Mouse (Mus musculus): ENCODE data around the gene Itih1. TPM values are rescaled to one million over a fixed set of nuclear protein-coding genes. Genes with fewer than 3 reads are reported as not detected.

The Itih1 gene
- total RNA-seq, 1 experiment from 2014 or later = not detected

DNA sequence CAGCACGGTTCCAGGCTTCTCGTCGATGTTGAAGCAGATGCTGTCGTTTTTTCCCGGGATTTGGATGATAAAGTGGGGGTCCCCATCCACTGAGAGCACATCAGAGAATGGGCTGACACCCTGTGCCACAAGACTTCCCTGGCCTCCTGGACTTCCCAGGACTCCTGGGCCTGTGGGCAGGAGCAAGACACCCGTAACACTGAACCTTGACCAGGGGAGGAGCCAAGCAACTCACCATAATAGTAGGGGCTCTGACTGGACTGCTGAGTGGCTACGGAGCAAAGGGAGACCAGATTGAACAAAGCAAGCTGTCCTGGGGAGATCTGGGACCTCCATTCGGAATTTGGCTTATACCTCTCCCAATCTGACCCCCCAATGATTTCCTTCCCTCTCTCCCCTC, 30.4 kb downstream of the Itih1 start:
- ATAC-seq (replicated peaks in 1 of 2; ENCODE audit: insufficient read depth in 1 of 2, low FRiP score in 2 of 2, low TSS enrichment in 1 of 2, low read depth in 1 of 2, poor library complexity in 2 of 2, severe bottlenecking in 2 of 2) = no peak

DNA sequence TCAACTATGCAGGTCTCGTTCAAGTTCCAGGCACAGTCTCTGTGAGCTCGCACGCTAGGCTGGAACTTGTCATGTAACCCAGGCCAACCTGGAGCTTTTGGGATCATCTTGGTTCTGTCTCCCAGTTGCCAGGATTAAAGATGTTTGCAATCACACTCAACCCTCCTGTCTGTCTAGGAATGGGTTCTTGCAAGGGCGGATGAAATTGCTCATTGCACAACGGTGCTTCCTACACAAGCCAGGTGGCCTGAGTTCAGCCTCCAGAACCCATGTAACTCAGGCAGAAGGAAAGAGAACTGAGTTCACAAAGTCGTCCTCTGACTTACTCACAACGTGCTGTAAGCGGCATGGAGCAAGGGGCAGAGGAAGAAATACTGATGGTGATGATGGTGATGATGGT, 31.9 kb downstream of the Itih1 start:
- ATAC-seq (replicated peaks in 1 of 2; ENCODE audit: insufficient read depth in 1 of 2, low FRiP score in 2 of 2, low TSS enrichment in 1 of 2, low read depth in 1 of 2, poor library complexity in 2 of 2, severe bottlenecking in 2 of 2) = no peak

DNA sequence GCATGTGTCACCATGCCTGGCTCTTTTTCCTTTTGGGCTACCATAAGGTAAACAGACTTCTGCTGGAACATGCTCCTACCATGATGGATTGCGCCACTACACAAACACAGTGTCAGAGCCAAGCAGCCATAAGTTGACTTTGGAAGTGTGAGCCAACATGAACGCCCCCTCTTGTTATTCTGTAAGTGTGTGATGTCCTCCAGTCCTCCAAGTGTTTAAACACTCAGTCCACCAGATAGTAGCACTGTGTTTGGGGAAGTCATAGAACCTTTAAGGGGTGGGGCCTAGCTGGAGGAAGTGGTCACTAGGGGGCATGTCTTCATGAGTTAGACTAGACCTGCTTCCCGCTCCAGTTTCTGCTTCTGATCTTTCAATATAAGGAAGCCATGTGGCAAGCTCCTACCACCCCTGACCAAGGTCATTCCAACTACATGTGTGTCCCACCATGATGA, 35.2 kb downstream of the Itih1 start:
- peak; percentile 76 to 83; a peak in 3 of 4 replicates for ATAC-seq (replicated peaks in 1 of 2; ENCODE audit: insufficient read depth in 1 of 2, low FRiP score in 2 of 2, low TSS enrichment in 1 of 2, low read depth in 1 of 2, poor library complexity in 2 of 2, severe bottlenecking in 2 of 2)

DNA sequence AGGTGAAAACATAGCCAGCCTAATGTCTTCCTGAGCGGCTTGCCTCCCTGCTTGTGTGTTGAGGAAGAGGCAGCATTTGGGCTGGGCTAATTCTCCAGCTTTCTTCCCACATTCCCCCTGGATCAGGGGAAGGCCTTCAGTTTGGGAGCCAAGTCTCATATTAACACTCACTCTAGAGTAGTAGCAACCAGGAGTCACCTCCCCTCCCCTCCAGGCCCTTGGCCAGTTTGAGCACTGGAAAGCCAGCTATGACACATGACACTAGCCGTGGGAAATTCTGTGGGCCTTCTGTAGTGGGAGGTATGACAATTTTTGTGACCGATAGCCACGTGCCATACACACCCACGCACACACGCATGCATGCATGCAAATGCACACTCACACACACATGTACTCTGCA, 37.1 kb downstream of the Itih1 start:
- ATAC-seq (replicated peaks in 1 of 2; ENCODE audit: insufficient read depth in 1 of 2, low FRiP score in 2 of 2, low TSS enrichment in 1 of 2, low read depth in 1 of 2, poor library complexity in 2 of 2, severe bottlenecking in 2 of 2) = no peak

DNA sequence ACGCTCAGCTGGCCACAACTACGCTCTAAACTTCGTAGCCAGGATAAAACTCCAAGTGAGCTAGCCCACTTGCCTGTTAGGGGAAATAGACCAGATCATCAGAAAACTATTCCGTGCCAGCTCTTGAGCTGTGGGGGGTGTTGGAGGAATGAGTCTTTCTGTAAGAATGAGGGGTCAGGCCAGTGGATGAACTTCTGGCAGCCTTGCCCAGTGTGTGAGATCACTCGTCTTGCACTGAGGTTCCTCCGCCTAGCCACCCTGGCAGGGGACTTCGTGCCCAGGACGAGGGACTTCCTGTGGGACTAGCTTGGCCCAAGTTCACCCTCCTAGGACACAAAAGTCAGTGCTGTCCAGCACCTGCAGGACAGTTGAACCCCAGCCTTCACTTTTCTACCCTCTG, 38.8 kb downstream of the Itih1 start:
- no peak for ATAC-seq (replicated peaks in 1 of 2; ENCODE audit: insufficient read depth in 1 of 2, low FRiP score in 2 of 2, low TSS enrichment in 1 of 2, low read depth in 1 of 2, poor library complexity in 2 of 2, severe bottlenecking in 2 of 2)

DNA sequence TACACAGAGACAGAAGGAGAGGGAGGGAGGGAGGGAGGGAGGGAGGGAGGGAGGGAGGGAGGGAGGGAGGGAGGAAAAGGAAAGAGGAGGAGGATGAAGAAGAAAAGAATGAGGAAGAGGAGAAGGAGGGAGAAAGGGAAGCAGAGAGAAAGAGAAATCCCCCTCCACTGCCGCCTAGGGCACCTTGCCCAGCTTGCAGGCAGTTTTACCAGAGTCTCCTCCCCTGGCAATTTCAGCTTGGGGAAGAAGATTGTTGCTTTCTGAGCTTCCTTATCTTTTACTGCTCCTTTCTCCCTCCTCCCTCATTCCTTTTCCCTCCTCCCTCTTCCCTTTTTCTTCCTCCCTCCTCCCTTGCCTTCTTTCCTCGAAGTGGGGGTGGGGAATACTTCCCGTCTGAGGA, 40.1 kb downstream of the Itih1 start:
- ATAC-seq (replicated peaks in 1 of 2; ENCODE audit: insufficient read depth in 1 of 2, low FRiP score in 2 of 2, low TSS enrichment in 1 of 2, low read depth in 1 of 2, poor library complexity in 2 of 2, severe bottlenecking in 2 of 2) = no peak

DNA sequence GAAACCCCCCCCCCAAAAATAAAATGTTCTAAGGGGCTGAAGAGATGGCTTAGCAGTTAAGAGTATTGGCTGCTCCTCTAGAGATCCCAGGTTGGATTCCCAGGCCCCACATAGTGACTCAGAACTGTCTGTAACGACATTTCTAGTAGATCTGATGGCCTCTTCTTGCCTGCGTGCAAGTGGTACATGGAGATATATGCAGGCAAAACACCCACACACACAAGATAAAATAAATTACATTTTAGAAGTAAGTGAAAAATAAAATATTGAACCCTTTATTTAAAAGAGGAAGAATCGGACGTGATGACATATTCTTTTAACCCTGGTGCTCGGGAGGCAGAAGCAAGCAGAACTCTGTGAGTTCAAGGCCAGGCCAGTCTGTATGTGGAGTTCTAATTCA, 40.5 kb downstream of the Itih1 start:
- no peak for ATAC-seq (replicated peaks in 1 of 2; ENCODE audit: insufficient read depth in 1 of 2, low FRiP score in 2 of 2, low TSS enrichment in 1 of 2, low read depth in 1 of 2, poor library complexity in 2 of 2, severe bottlenecking in 2 of 2)

DNA sequence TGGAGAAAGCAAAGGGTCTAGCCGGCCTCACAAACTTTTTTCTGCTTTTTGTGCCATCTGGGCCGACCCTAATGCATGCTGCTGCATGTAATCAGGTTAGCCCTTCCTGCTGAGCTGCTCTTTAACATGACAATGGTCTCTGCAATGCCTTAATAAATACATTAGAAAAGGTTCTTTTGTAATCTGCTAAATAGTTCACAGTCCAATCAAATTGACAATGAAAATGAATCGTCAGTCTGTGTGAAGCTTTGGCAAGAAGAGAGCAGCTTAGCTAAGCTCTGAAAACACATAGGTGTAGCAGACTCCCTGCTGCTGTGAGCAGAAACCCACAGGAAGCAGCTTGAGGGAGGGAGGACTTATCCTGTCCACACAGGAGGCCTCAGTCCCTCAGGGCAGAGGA, 43.1 kb downstream of the Itih1 start:
- no peak for ATAC-seq (replicated peaks in 1 of 2; ENCODE audit: insufficient read depth in 1 of 2, low FRiP score in 2 of 2, low TSS enrichment in 1 of 2, low read depth in 1 of 2, poor library complexity in 2 of 2, severe bottlenecking in 2 of 2)

DNA sequence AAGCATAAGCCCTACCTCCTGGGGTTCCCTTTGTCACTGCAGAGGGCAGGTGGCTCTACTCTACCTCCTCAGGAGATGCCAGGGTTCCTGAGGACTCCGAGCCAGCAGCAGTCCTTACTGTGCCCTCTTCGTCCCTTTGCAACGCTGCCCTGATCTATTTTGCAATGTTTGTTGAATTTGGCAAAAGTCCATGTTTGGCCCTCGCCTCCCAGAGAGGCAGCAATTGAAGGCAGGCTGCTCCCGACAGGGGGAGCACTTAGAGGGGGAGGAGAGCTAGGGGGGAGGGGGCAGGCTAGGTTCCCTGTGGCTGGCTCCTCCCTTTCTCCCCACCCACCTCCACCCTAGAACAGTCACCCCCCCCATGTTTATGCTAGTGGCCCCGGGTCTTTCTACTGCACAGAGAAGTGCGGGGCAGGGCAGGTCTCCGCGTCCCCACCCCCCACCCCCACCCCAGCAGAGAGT, 54.8 kb downstream of the Itih1 start:
- 0 out of 4 replicates have a peak, but pooled peaks have one; percentile 11 to 42 for ATAC-seq (replicated peaks in 1 of 2; ENCODE audit: insufficient read depth in 1 of 2, low FRiP score in 2 of 2, low TSS enrichment in 1 of 2, low read depth in 1 of 2, poor library complexity in 2 of 2, severe bottlenecking in 2 of 2)

DNA sequence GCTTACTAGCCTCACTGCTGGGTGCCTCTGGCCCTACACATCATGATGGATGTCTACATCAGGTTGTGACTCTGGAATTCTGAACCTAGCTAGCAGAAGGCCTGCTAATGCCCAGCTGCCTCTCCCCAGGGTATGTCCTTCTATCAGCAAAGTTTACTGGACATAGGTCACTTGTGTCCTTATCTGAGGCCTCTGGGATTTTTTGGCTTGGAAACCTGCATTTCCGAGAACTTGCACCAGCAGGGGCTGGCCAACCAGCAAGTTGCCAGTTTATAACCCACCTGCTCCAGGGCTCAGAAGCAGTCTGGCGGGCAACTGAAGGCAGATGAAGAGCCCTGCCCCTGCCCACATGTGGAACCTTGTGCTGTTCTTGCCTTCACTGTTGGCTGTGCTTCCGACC, 56.9 kb downstream of the Itih1 start, which contains the start of gene Itih4:
Gene Itih4 (plus strand): TSS at position 273 of the 400 bp plus-strand sequence.
- ATAC-seq (replicated peaks in 1 of 2; ENCODE audit: insufficient read depth in 1 of 2, low FRiP score in 2 of 2, low TSS enrichment in 1 of 2, low read depth in 1 of 2, poor library complexity in 2 of 2, severe bottlenecking in 2 of 2) = no peak

DNA sequence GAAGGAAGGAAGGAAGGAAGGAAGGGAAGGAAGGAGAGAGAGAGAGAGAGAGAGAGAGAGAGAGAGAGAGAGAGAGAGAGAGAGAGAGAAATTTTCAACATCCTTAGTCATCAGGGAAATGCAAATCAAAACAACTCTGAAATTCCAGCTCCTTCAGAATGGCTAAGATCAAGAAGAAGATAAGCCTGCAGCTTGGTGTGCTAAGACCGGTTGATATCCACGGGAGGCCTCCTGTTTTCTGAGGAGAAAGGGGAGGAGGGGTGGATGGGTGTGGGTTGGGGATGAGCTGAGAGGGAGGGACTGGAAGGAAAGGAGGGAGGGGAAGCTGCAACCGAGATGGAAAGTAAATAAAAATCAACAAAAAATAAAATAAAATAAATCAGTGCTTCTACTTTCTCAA, 57.8 kb downstream of the Itih1 start:
- ATAC-seq (replicated peaks in 1 of 2; ENCODE audit: insufficient read depth in 1 of 2, low FRiP score in 2 of 2, low TSS enrichment in 1 of 2, low read depth in 1 of 2, poor library complexity in 2 of 2, severe bottlenecking in 2 of 2) = no peak

DNA sequence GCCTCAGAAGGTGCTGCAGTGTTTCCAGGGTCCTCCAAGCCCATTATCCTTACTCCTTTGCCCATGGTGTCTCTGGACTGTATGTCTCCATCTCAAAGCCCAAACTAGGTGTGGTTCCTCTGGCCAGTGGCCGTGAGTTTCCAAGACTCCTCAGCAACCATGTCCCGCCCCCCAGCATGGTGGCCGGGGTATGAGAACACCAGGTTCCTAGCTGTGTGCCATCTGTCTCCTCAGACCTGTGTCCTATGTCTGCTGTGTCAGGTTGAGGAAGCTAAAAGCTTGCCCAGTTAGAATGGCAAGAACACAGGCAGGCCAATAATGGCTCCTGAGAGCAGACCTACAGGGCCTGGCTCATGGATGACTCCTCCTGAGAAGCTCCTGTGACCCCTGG, 61.4 kb downstream of the Itih1 start:
- ATAC-seq (replicated peaks in 1 of 2; ENCODE audit: insufficient read depth in 1 of 2, low FRiP score in 2 of 2, low TSS enrichment in 1 of 2, low read depth in 1 of 2, poor library complexity in 2 of 2, severe bottlenecking in 2 of 2) = 0 out of 4 replicates have a peak, but pooled peaks of 1 of the 2 experiments have one; percentile 15

DNA sequence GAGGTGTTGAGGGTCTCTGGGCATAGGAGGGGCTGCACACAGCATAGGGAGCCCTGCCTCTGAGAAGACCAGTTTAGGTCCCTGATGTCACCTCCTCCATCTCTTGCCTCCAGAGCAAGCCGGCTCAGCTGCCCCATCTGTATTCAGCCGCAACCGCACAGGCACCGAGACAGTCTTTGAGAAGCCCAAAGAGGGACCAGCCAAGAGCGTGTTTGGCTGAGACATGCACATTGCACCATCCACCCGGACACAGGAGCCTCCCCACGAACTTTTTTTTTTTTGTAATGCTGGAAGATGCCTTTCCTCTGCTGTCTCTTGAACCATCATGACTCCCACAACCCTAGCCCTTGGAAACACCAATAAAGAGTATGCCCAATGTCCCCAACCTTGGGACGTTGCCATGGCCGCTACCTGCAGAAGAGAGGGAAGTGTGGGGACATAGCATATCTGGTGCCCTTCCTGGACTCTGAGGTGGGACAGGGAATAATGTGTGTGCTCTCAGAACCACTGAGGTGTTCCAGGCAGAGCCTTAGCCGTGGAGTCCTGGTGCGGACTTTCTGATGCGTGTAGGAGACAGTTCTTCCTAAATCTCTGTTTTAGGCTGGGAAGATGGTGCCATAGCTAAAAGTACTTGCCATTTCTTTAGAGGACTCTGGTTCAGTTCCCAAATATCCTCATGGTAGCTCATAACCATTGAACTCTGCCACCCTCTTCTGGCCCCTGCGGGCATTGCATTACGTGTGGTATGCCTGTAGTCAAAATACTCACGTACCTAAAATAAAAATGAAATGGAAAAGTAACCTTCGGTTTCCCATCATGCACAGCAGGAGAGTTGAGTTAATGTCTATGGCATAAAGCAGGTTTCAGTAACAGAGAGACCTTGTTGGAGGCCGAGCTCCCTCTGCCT, 62.0 kb downstream of the Itih1 start:
- ATAC-seq (replicated peaks in 1 of 2; ENCODE audit: insufficient read depth in 1 of 2, low FRiP score in 2 of 2, low TSS enrichment in 1 of 2, low read depth in 1 of 2, poor library complexity in 2 of 2, severe bottlenecking in 2 of 2) = peak; percentile 71 to 75

DNA sequence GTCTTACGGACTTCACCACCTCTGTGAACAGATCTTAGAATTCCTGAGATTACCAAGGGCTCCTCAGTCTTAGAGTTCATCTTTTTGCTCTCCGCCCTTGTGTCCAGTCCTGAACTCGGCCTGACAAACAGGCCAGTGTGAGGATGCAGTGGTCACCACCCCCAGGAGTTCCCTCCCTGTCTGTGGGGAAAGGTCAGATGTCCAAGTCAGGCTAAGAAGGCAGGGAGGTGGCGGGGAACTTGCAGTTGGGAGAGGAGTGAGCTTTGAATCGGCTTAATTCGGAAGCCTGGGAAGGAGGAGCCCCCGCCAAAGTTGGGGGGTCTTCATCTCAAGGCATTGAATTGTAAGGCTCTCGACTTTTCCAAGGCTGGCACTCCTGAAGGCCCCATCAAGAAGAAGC, 62.8 kb downstream of the Itih1 start:
- no peak for ATAC-seq (replicated peaks in 1 of 2; ENCODE audit: insufficient read depth in 1 of 2, low FRiP score in 2 of 2, low TSS enrichment in 1 of 2, low read depth in 1 of 2, poor library complexity in 2 of 2, severe bottlenecking in 2 of 2)

DNA sequence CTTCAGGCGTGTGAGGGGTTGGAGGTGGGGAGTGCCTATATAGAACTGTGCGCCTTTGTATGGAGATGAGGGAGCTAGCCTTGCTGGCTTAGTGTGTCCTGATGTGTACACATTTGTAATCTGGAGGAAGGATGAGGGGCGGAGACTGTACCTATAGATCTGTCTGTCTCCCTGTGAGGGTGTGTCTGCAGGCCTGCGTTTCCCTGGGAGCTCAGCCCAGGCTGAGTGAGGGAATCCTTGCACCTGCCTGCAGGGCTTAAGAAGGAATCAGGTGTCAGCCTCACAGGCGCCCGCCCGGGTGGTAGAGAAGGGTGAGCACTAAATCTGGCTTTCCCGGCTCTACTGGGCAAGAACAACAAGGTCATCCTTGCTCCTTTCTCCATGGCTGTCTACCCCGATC, 63.3 kb downstream of the Itih1 start:
- ATAC-seq (replicated peaks in 1 of 2; ENCODE audit: insufficient read depth in 1 of 2, low FRiP score in 2 of 2, low TSS enrichment in 1 of 2, low read depth in 1 of 2, poor library complexity in 2 of 2, severe bottlenecking in 2 of 2) = no peak
